Mouse (Mus musculus) heart, postnatal 4 days (tissue): ENCODE results near the gene Cfap57. TPM values are rescaled to one million over a fixed set of nuclear protein-coding genes. Genes with fewer than 3 reads are reported as not detected.
A peak's percentile ranks its signal among the peaks of the same experiment; 100 is the strongest.
"Not testable (repeated sequence)": the region's sequence is repeated elsewhere in the genome, so short reads cannot be mapped to it uniquely, and the experiment has no call there.

Experiments used
- DNase-seq: peaks from one replicate; pipeline ENCODE4 v3.0.0; 2021
- total RNA-seq, 2 experiments: library from RNA; stranded (reverse); gene quantifications; 2 replicates each; pipeline ENCODE4 v1.2.3; 2021

Cfap57 gene
- total RNA-seq, 2 experiments from 2014 or later, result 0.18 TPM; not detected in 1

GRCm38 (mm10) chr4:118517497-118518146 is 103.0 kb downstream of the Cfap57 start:
- no peak for DNase-seq

GRCm38 (mm10) chr4:118516699-118517496 is 103.7 kb downstream of the Cfap57 start:
- peak; percentile 24 for DNase-seq

GRCm38 (mm10) chr4:118509050-118509449 is 111.5 kb downstream of the Cfap57 start:
- DNase-seq, result peak; percentile 23

- DNase-seq, result not testable (repeated sequence)
These were observed 113.4 kb downstream of the Cfap57 start for GRCm38 (mm10) chr4:118507171-118507570.

GRCm38 (mm10) chr4:118505551-118505950 is 115.0 kb downstream of the Cfap57 start:
- DNase-seq, result peak; percentile 43

Other genes with a start within 250 kb of the Cfap57 start
- gene Szt2, start 211.5 kb downstream of the Cfap57 start, total RNA-seq, result 10 to 100 TPM; 17.1 to 17.7 TPM
- gene Med8, start 211.4 kb downstream of the Cfap57 start, total RNA-seq, result 10 to 100 TPM; 60.2 to 60.5 TPM
- gene Elovl1, start 192.7 kb downstream of the Cfap57 start, total RNA-seq, result 10 to 100 TPM; 38.0 to 44.4 TPM
- 10 to 100 TPM; 68.2 to 73.1 TPM for gene Cdc20, start 183.4 kb downstream of the Cfap57 start, total RNA-seq
- under 1 TPM in 1 of 2 experiments, not detected in 1; 0.14 TPM for gene Mpl, start 163.3 kb downstream of the Cfap57 start, total RNA-seq
- gene Tie1, start 130.7 kb downstream of the Cfap57 start, total RNA-seq, result 10 to 100 TPM; 86.2 to 88.9 TPM
- not detected for gene 2610528J11Rik, start 93.8 kb downstream of the Cfap57 start, total RNA-seq
- gene Tmem125, start 76.7 kb downstream of the Cfap57 start, total RNA-seq, result under 1 TPM; 0.24 to 0.32 TPM
- 10 to 100 TPM; 43.0 to 51.1 TPM for gene Ebna1bp2, start within 50 bp of the Cfap57 start, total RNA-seq
- gene Olfr62, start 38.2 kb upstream of the Cfap57 start, total RNA-seq, result not detected
- not detected for gene Olfr1342, start 72.0 kb upstream of the Cfap57 start, total RNA-seq
- gene Olfr1341, start 82.7 kb upstream of the Cfap57 start, total RNA-seq, result not detected
- gene Olfr1340, start 99.4 kb upstream of the Cfap57 start, total RNA-seq, result not detected
- gene Olfr1339, start 111.4 kb upstream of the Cfap57 start, total RNA-seq, result not detected
- gene Olfr1338, start 138.0 kb upstream of the Cfap57 start, total RNA-seq, result not detected
- gene Olfr1337, start 161.8 kb upstream of the Cfap57 start, total RNA-seq, result not detected
- not detected for gene Olfr1335, start 189.2 kb upstream of the Cfap57 start, total RNA-seq
- gene Olfr1333, start 215.5 kb upstream of the Cfap57 start, total RNA-seq, result not detected
- gene Olfr1331, start 243.9 kb upstream of the Cfap57 start, total RNA-seq, result not detected